Mouse (Mus musculus) cerebellum, adult 8-10 months (tissue): ENCODE results near the gene Celf5.

Experiments
- DNase-seq: peaks from one replicate; pipeline ENCODE4 v3.0.0; 2022

The Celf5 gene

DNA sequence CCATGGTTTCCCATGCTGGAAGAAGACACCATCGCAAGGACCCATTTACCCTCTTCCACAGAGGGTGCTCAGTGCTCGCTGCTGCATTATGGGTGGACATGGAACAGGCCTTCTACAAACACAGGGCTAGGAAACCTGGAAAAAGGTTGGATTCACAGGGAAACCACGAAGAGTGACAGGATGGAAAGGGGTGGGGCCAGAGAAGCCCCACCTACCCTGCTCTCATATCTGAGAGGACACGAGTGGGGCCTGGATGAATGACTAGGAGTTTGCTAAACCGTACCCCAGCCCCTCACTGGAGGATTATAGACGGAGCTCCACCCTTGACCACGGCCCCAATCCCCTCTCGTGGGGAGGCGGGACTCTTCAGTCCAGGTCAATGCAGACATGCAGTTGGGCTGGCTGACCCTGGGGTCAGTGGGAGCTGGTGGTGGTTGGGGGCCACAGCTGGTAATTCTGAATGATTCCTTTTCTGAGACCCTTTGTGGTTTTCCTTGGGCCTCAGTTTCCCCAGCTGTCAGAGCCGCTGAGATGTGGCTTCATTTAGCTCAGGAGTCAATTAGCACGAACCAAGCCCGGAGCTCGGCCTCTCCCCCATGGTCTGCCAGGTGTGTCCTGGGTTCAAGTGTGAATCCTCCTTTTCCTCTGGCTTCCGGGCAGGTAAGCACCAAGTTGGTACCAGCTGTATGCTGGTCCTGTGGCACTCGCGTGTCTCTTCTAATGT, 69.8 kb downstream of the Celf5 start:
- DNase-seq, result peak; percentile 54

GRCm38 (mm10) chr10:81411471-81412400, 70.8 kb downstream of the Celf5 start:
- DNase-seq, result peak; percentile 91

GRCm38 (mm10) chr10:81410981-81411380, 71.5 kb downstream of the Celf5 start:
- DNase-seq, result no peak

GRCm38 (mm10) chr10:81410350-81410749, 72.2 kb downstream of the Celf5 start:
- DNase-seq, result peak; percentile 41

DNA sequence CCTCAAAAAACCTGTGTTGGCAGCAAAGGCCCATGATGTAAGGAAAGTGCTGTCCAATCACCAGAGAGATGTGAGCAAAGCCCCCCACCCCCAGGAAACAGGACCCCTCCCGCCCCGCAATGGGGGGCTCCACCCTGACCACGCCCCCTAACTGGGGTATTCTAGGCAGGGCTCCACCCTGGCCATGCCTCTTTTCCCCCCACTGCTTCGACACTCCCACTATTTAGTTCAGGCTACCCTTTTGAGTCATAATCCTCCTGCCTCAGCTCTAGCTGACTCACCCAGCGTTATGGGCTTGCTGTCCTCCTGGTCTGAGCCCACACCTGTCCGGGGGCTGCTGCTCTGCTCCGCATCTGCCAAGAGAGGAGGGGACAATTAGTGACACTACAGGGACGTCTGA, 73.2 kb downstream of the Celf5 start:
- DNase-seq, result no peak
